18 mouse cellular contexts compared by ENCODE assay signal in the genomic region with DNA sequence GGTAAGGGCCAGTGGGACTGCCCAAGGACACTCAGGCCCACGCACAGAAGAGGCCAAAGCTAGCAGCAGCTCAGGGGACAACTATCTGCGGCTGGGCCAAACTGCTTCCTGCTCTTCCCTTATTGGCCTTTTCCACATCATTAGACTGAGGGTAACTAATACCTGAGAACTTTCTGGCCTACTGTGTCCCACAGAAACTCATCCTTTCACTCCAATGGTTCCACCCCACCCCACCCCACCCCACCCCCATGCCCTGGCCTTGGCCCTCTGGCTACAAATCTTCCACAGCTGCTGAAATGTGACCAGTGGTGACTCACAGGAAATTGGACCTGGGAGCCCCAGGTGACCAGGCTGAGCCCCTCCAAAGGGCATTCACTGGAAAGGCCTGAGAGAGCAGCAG.
DNase-seq lines count a peak whose midpoint lies in the region; ATAC-seq and TF ChIP-seq lines count a peak whose summit lies in the region.
"Had no signal": no experiment of that assay in that cellular context is flagged by ENCODE, and none has a peak within 500 bp of the region (broad histone marks: within the 10 kb centered on the region; RNA-seq: fewer than 3 reads in every experiment).

No protein-coding gene starts in this region.

- no peak for DNase-seq in forebrain, embryonic 10.5 days (ENCODE audit: extremely low spot score, low spot score)
- peak; percentile 85 for DNase-seq in kidney, postnatal 0 days (ENCODE audit: low spot score)
- DNase-seq in kidney, postnatal 10 days, result no peak
- peak; percentile 38 for DNase-seq in adrenal gland, postnatal 14 days
- peak; percentile 43 for DNase-seq in limb, embryonic 10.5 days (ENCODE audit: low spot score)
- DNase-seq in embryo, embryonic 10.5 days (ENCODE audit: low spot score), result no peak
- DNase-seq: cerebellum, adult 9-11 months; kidney, adult 18-20 months; left cerebral cortex, postnatal 4 days; liver, postnatal 0 days; right cerebral cortex, postnatal 4 days; thymus, postnatal 36 days had no signal

- H3K4me2 ChIP-seq in forebrain, embryonic 15.5 days (replicated peaks), result no peak overlapping the region
- H3K4me2 ChIP-seq in kidney, postnatal 0 days (ENCODE audit: low read length), result no peak overlapping the region
- H3K4me2 ChIP-seq in midbrain, embryonic 13.5 days (replicated peaks), result no peak overlapping the region

- peak overlapping the region; percentile 6; the same call in 1 of the 2 replicates for H3K27ac ChIP-seq in forebrain, embryonic 10.5 days
- no peak overlapping the region for H3K27ac ChIP-seq in forebrain, embryonic 15.5 days (replicated peaks)
- H3K27ac ChIP-seq in kidney, postnatal 0 days, result 0 out of 2 replicates have a peak overlapping the region, but pooled peaks have one; percentile 15
- peak overlapping the region; percentile 76 for H3K27ac ChIP-seq in limb, embryonic 10.5 days
- no peak overlapping the region for H3K27ac ChIP-seq in midbrain, embryonic 13.5 days
- H3K27ac ChIP-seq: heart, embryonic 10.5 days; left cerebral cortex, adult 2 months had no signal

- no peak overlapping the region for H3K4me3 ChIP-seq in forebrain, embryonic 10.5 days
- H3K4me3 ChIP-seq in forebrain, embryonic 15.5 days, result no peak overlapping the region
- no peak overlapping the region for H3K4me3 ChIP-seq in kidney, postnatal 0 days (replicated peaks; ENCODE audit: low read depth, low read length)
- no peak overlapping the region for H3K4me3 ChIP-seq in limb, embryonic 10.5 days
- H3K4me3 ChIP-seq in midbrain, embryonic 13.5 days (replicated peaks), result no peak overlapping the region
- H3K4me3 ChIP-seq: heart, embryonic 10.5 days; left cerebral cortex, adult 2 months; megakaryocyte, embryonic 14.5 days had no signal

- H3K9me3 ChIP-seq in forebrain, embryonic 10.5 days, result peaks cover 14% of the 10 kb centered on the region
- H3K9me3 ChIP-seq in forebrain, embryonic 15.5 days, result no peaks in the 10 kb centered on the region
- H3K9me3 ChIP-seq in kidney, postnatal 0 days (replicated peaks; ENCODE audit: low read length), result no peaks in the 10 kb centered on the region
- no peaks in the 10 kb centered on the region for H3K9me3 ChIP-seq in limb, embryonic 10.5 days (replicated peaks)
- 0 out of 2 replicates have a peak, but pooled peaks cover 6% of the 10 kb centered on the region for H3K9me3 ChIP-seq in midbrain, embryonic 13.5 days

- H3K27me3 ChIP-seq in forebrain, embryonic 10.5 days (ENCODE audit: poor library complexity, severe bottlenecking), result no peaks in the 10 kb centered on the region
- H3K27me3 ChIP-seq in forebrain, embryonic 15.5 days, result no peaks in the 10 kb centered on the region
- no peaks in the 10 kb centered on the region for H3K27me3 ChIP-seq in kidney, postnatal 0 days (ENCODE audit: insufficient read depth, low read length)
- no peaks in the 10 kb centered on the region for H3K27me3 ChIP-seq in limb, embryonic 10.5 days (ENCODE audit: low read depth, poor library complexity, severe bottlenecking)
- H3K27me3 ChIP-seq in midbrain, embryonic 13.5 days, result no peaks in the 10 kb centered on the region
- H3K27me3 ChIP-seq: Patski had no signal

- no peak for TF ChIP-seq CTCF in kidney, postnatal 0 days (IDR thresholded peaks at IDR 0.05; ENCODE audit: low read depth)

- H3K4me1 ChIP-seq in forebrain, embryonic 10.5 days, result peaks cover 27% of the 10 kb centered on the region
- peaks cover 7% of the 10 kb centered on the region; the same call in 1 of the 2 replicates for H3K4me1 ChIP-seq in forebrain, embryonic 15.5 days
- H3K4me1 ChIP-seq in kidney, postnatal 0 days (replicated peaks; ENCODE audit: insufficient read depth, low read length), result peaks cover 16% of the 10 kb centered on the region
- H3K4me1 ChIP-seq in limb, embryonic 10.5 days, result peaks cover 37% of the 10 kb centered on the region
- H3K4me1 ChIP-seq in midbrain, embryonic 13.5 days (replicated peaks), result peaks cover 21% of the 10 kb centered on the region

- no peak overlapping the region for H3K9ac ChIP-seq in forebrain, embryonic 15.5 days (replicated peaks)
- H3K9ac ChIP-seq in kidney, postnatal 0 days (ENCODE audit: low read depth, low read length), result no peak overlapping the region
- no peak overlapping the region for H3K9ac ChIP-seq in midbrain, embryonic 13.5 days (replicated peaks)
- H3K9ac ChIP-seq: liver, postnatal 0 days had no signal

- no peaks in the 10 kb centered on the region for H3K36me3 ChIP-seq in forebrain, embryonic 10.5 days (replicated peaks)
- H3K36me3 ChIP-seq in forebrain, embryonic 15.5 days, result no peaks in the 10 kb centered on the region
- H3K36me3 ChIP-seq in kidney, postnatal 0 days (ENCODE audit: insufficient read depth, low read length), result no peaks in the 10 kb centered on the region
- H3K36me3 ChIP-seq in limb, embryonic 10.5 days, result no peaks in the 10 kb centered on the region
- no peaks in the 10 kb centered on the region for H3K36me3 ChIP-seq in midbrain, embryonic 13.5 days
- H3K36me3 ChIP-seq: heart, embryonic 10.5 days had no signal

- no peak for ATAC-seq in forebrain, embryonic 15.5 days (replicated peaks)
- peak; percentile 75 for ATAC-seq in kidney, postnatal 0 days (replicated peaks; ENCODE audit: low FRiP score, low read depth)
- ATAC-seq in midbrain, embryonic 13.5 days, result no peak
- ATAC-seq: liver, postnatal 0 days; Patski had no signal

- WGBS in forebrain, embryonic 10.5 days, result 80% methylated on average over 2 of the region's 2 CpGs
- 78% methylated on average over 2 of the region's 2 CpGs for WGBS in forebrain, embryonic 15.5 days
- WGBS in kidney, postnatal 0 days, result 25% methylated on average over 2 of the region's 2 CpGs
- WGBS in limb, embryonic 10.5 days, result 55% methylated on average over 2 of the region's 2 CpGs
- WGBS in midbrain, embryonic 13.5 days, result 69% methylated on average over 2 of the region's 2 CpGs

Comparison
In these comparisons a context has a peak if more than half of its experiments do, and no peak if none do; other contexts are left out.
1. DNase-seq: peak in kidney, postnatal 0 days (single experiment), adrenal gland, postnatal 14 days (single experiment) and limb, embryonic 10.5 days (single experiment); none in forebrain, embryonic 10.5 days (single experiment), kidney, postnatal 10 days (single experiment) and embryo, embryonic 10.5 days (single experiment).
2. H3K27ac ChIP-seq: peak in forebrain, embryonic 10.5 days (single experiment), kidney, postnatal 0 days (single experiment) and limb, embryonic 10.5 days (single experiment); none in forebrain, embryonic 15.5 days (single experiment) and midbrain, embryonic 13.5 days (single experiment).